Mouse (Mus musculus) layer of hippocampus, adult 18-20 months (tissue): ENCODE measurements at regions not wholly inside any gene's neighbourhood (a gene's known extent, or its start where the extent isn't known, plus 50 kb on each side); places are given as distances from the start of the nearest gene placed in this dataset.

Experiments used
- DNase-seq, 2 experiments: peaks; one replicate each; pipeline ENCODE4 v3.0.0; 2022; ENCODE audit warnings: low spot score in 2 of 2

DNA sequence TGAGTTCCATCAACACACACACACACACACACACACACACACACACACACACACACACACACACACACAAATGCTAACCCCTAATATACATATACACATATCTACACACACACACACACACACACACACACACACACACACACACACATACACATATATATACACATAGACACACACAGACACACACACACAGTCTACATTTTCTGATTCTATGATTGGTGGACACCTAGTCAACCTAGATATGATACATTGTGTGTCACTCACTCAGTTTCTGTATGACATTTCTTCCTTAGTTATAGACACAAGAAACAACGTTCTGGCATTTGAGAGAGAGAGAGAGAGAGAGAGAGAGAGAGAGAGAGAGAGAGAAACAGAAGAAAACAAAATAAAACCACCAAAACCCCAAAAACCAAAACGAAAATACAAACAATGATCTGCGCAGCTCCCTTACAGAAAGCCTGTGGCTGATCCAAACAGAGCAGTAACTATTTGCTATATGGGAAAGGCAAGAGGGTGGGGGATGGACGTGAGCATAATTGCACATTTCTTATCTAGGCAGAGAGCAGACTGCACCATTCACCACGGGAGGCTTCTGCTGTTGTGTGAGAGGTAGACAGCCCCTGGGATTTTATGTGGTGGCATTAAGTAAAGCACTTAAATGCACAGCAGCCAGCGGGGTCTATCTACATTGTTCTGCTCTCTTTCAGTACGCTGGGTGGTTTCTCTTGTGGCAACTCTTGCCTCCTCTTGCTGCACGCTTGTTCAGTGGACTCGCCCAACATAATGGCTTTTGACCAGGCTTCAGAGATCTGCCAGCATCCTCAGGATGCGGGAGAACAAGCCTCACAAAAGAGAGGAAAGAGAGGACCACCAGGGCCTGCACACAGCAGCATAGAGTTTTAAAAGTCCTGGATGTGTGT lies 53.8 kb upstream of the Cadps start:
- no peak for DNase-seq
